Mouse (Mus musculus) heart, embryonic 14.5 days (tissue): ENCODE measurements around the gene Myo3b. TPM values are rescaled to one million over a fixed set of nuclear protein-coding genes. Genes with fewer than 3 reads are reported as not detected.
"Not testable (repeated sequence)": the region's sequence is repeated elsewhere in the genome, so short reads cannot be mapped to it uniquely, and the experiment has no call there.

Source experiments
- ATAC-seq: fragments of 200-750 bp; cut with Nextera tagmentation; 2 replicates; pipeline ENCODE4 v1.8.0; 2017; ENCODE audit warnings: low read depth, moderate TSS enrichment; ENCODE audit not compliant: insufficient number of reproducible peaks, insufficient read depth, low FRiP score
- H3K27ac ChIP-seq, 2 experiments: fragments of 200-500 bp in 1 of 2; fragments of 300-500 bp in 1 of 2; sonication (generic) in 1 of 2; replicated peaks in 1 of 2; 2 replicates each; pipeline ENCODE4 v1.5.1; 2012 to 2014; ENCODE audit warnings: low read depth in 2 of 2, low read length in 2 of 2, control low read depth in 1 of 2, mild to moderate bottlenecking in 1 of 2, mixed read lengths in 1 of 2; ENCODE audit not compliant: control insufficient read depth in 1 of 2, insufficient read depth in 1 of 2
- H3K27me3 ChIP-seq: fragments of 300-500 bp; sonication (generic); 2 replicates; pipeline ENCODE4 v1.6.1; 2014; ENCODE audit warnings: mild to moderate bottlenecking, low read length, control low read depth; ENCODE audit not compliant: control insufficient read depth, insufficient read depth
- H3K36me3 ChIP-seq: fragments of 300-500 bp; sonication (generic); 2 replicates; pipeline ENCODE4 v1.6.1; 2014; ENCODE audit warnings: mild to moderate bottlenecking, control low read depth, low read length, mixed read lengths; ENCODE audit not compliant: control insufficient read depth, insufficient read depth
- H3K4me1 ChIP-seq, 2 experiments: fragments of 200-500 bp in 1 of 2; fragments of 300-500 bp in 1 of 2; sonication (generic) in 1 of 2; 2 replicates each; pipeline ENCODE4 v1.6.1; 2012 to 2014; ENCODE audit warnings: low read length in 2 of 2, control low read depth in 1 of 2, mixed read lengths in 1 of 2; ENCODE audit not compliant: control insufficient read depth in 2 of 2, insufficient read depth in 2 of 2
- H3K4me2 ChIP-seq: fragments of 300-500 bp; sonication (generic); 2 replicates; pipeline ENCODE4 v1.6.1; 2014; ENCODE audit warnings: mild to moderate bottlenecking, low read length
- H3K4me3 ChIP-seq, 2 experiments: fragments of 200-500 bp in 1 of 2; fragments of 300-500 bp in 1 of 2; sonication (generic) in 1 of 2; 2 replicates each; pipeline ENCODE4 v1.5.1; 2012 to 2014; ENCODE audit warnings: low read length in 2 of 2, mild to moderate bottlenecking in 2 of 2, control low read depth in 1 of 2, low read depth in 1 of 2, moderate library complexity in 1 of 2; ENCODE audit not compliant: control insufficient read depth in 1 of 2, insufficient read depth in 1 of 2
- H3K9ac ChIP-seq: fragments of 300-500 bp; sonication (generic); 2 replicates; pipeline ENCODE4 v1.6.1; 2014; ENCODE audit warnings: mild to moderate bottlenecking, low read length
- H3K9me3 ChIP-seq: fragments of 300-500 bp; sonication (generic); 2 replicates; pipeline ENCODE4 v1.6.1; 2016; ENCODE audit warnings: low read length, control low read depth; ENCODE audit not compliant: control insufficient read depth
- WGBS: fragments of 180-500 bp; shearing (Covaris S2); extraction: QIAGEN DNeasy Blood & Tissue Kit; methylation state at CpG from one replicate; pipeline ENCODE4 v1.1.7; 2014; 5-methylcytosine and 5-hydroxymethylcytosine counted together
- polyA plus RNA-seq: library from polyadenylated mRNA; unstranded; fragments of >200 nt; fragmentation: Nextera tagmentation; extraction: Ambion mirVana; gene quantifications from 2 replicates; pipeline ENCODE4 v1.2.1, GENCODE M21; 2014

Myo3b gene
- polyA plus RNA-seq, 1 experiment from 2014 or later: 0.43 TPM

DNA sequence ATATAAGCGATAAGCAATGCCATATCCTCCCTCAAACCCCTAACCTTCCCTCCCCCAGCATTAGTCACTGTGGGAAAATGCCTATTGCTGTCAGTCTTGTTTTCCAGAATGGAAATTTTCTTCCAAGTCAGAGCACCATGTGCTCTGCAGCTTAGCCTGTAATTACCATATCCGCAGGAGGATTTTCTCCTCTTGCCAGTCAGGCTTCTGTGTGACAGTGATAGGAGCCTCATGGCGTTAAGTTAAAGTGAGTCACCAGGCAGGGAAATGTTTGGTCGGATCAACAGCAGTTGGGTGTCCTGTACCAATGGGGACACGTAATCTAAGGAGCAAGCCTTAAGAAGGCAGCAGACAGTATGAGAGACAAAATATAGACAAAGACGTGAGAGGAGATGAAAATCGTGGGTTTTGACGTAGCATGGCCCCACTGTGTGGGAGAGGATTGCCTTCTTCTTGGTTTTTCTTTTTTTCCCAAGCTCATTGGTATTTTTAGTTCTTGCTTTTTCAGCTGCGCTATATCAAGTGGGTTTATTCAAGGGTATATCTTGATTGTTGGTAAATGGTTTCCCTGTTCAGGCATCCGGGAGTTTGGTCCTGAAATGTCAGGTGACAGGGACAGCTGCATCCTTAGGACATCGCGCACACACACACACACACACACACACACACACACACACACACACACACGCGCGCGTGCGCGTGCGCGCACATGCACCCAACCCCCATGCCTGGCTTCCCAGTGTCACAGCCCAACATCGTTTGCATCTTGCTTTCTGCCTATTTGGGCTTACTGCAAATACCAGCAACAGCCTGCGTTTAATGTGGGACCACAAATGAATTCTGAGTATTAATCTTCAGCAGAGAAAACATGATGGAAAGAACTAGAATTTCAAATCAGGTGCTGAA lies 171.8 kb downstream of the Myo3b start:
- no peak overlapping the region for H3K27ac ChIP-seq
- no peaks in the 10 kb centered on the region for H3K36me3 ChIP-seq
- no peak overlapping the region for H3K4me2 ChIP-seq
- WGBS: 81% methylated on average over 22 of the region's 22 CpGs
- no peaks in the 10 kb centered on the region for H3K27me3 ChIP-seq
- no peak for ATAC-seq
- no peak overlapping the region for H3K4me3 ChIP-seq
- H3K4me1 ChIP-seq: no peaks in the 10 kb centered on the region
- H3K9ac ChIP-seq: no peak overlapping the region
- H3K9me3 ChIP-seq: peaks cover 5% of the 10 kb centered on the region

DNA sequence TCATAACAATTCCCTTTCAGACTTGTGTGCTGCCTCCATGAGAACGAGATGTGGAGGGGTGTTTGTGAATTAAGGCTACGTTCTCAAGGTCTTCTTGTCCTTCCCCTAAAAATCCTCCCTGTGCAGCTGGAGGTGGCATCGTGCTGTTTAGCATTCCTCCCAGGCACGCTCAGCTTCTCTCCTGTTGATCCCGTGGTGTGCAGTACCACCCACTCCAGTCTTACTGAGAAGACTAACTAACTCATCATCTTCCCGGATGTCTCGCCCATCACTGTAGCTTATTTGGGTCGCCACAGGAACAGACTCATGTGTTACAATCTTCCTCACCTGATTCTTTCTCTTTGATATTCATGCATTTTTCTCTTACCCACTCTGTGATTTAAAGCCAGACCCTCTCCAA lies 175.5 kb downstream of the Myo3b start:
- ATAC-seq: no peak
- Histone ChIP-seq H3K9me3 (peaks cover 5% of the 10 kb centered on the region), H3K36me3 (no peaks in the 10 kb centered on the region), H3K9ac (no peak overlapping the region), H3K4me2 (no peak overlapping the region), H3K27me3 (no peaks in the 10 kb centered on the region), H3K27ac (no peak overlapping the region), H3K4me3 (no peak overlapping the region), H3K4me1 (no peaks in the 10 kb centered on the region)
- 71% methylated on average over 8 of the region's 8 CpGs for WGBS

DNA sequence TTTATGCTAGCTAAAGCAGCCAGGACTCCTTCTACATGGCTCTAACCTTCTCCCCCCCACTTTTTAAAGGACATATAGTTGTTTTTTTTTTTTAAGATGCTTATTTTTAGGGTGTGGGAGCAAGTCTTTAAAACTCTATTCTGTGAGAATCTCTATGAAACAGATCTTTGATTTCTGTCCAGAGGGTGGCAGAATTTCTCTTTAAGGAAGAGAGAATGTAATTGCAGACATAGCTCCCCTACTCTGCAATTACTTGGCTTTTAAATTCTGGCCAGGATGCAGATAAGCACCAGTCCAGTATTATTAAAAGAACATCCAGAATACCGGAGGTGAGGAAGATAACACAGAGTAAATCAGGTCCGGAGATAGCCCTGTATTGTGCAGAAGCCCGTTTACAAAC lies 178.9 kb downstream of the Myo3b start:
- Histone ChIP-seq H3K4me3 (no peak overlapping the region), H3K9ac (no peak overlapping the region), H3K4me2 (no peak overlapping the region), H3K9me3 (no peaks in the 10 kb centered on the region), H3K27me3 (peaks cover 11% of the 10 kb centered on the region; the same call in 1 of the 2 replicates), H3K36me3 (no peaks in the 10 kb centered on the region), H3K4me1 (no peaks in the 10 kb centered on the region), H3K27ac (no peak overlapping the region)
- ATAC-seq: no peak
- 44% methylated on average over 3 of the region's 3 CpGs for WGBS

DNA sequence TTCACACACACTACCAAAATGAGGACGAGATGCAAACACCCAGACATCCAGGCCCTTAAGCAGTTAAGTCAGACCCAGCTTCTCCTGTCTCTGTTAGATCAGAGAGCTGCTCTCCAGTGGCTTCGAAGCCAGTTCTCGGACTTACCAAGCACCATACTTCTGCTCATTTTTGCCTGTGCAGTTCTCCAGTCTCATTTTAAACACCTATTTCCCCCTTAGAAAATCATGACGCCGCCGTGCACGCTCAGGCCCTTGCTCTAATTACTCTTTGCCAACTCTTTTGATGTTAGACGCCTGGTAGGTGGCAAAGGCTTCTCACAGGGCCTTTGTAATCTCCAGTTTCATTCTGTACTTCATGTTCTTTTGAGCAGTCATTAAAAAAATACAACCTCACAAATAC lies 179.5 kb downstream of the Myo3b start:
- Histone ChIP-seq H3K4me3 (no peak overlapping the region), H3K36me3 (no peaks in the 10 kb centered on the region), H3K4me1 (no peaks in the 10 kb centered on the region), H3K4me2 (no peak overlapping the region), H3K27ac (no peak overlapping the region), H3K9me3 (no peaks in the 10 kb centered on the region), H3K9ac (no peak overlapping the region), H3K27me3 (peaks cover 11% of the 10 kb centered on the region; the same call in 1 of the 2 replicates)
- WGBS: 73% methylated on average over 8 of the region's 8 CpGs
- no peak for ATAC-seq

DNA sequence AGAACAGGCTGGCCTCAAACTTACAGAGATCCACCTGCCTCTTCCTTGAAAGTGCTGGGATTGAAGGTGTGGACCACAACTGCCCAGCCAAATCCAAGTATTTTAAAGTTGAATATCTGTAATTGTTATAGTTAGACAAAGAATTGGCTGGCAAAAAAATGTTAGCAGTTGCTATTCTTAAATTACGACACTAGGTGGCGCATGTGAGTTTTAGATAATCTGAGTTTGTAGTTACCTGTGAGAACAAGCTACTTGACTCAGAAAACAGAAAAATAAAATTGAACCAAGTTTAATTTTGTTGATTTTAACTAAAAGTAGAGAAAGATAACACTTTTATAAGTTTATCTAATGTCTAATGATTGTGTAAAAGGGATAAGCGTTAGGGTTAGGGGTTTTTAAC lies 187.8 kb downstream of the Myo3b start:
- H3K27me3 ChIP-seq: peaks cover 11% of the 10 kb centered on the region
- ATAC-seq: no peak
- H3K4me3 ChIP-seq: no peak overlapping the region
- H3K9ac ChIP-seq: no peak overlapping the region
- WGBS: 8% methylated on average over 3 of the region's 3 CpGs
- H3K36me3 ChIP-seq: no peaks in the 10 kb centered on the region
- H3K27ac ChIP-seq: no peak overlapping the region
- no peaks in the 10 kb centered on the region for H3K4me1 ChIP-seq
- H3K4me2 ChIP-seq: no peak overlapping the region
- no peaks in the 10 kb centered on the region for H3K9me3 ChIP-seq

DNA sequence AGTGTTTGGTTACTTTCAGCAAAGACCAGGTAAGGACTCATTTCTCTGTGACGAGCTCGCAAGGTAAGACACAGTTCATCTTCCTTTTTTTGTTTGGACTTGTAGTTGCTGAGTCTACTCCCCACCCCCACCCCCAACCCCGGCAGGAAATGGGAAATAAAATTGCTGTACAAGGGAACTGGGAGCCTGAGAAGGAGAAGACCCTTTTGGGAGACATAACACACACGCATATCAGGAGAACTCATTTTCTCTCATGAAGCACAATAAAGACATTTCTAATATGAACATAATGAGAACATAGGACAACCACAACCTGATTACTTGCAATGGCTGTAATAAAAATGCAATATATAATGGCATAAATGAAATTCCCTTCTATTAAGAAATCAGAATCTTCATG lies 195.5 kb downstream of the Myo3b start:
- not testable (repeated sequence) for H3K4me1 ChIP-seq, H3K9me3 ChIP-seq, H3K27me3 ChIP-seq, ATAC-seq, H3K27ac ChIP-seq, H3K36me3 ChIP-seq, H3K9ac ChIP-seq, H3K4me2 ChIP-seq, H3K4me3 ChIP-seq
- 73% methylated on average over 3 of the region's 4 CpGs for WGBS

DNA sequence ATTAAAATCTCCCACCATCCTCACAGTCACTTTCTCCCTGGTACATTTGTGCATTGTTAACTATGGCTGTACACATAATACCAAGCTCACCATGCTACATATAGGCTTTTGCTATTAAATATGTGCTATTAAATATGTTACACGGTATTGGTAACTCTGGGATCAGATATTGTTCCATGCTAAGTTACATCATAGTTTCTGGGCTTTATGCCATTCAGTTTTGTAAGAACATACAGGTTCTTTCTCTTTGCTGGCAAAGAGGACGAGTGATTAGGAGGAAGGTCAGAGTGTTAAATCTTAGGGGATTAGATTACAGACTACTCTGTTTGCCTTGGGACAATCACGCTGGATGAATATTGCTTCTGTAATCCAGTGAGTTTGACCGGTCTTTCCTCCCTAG lies 207.1 kb downstream of the Myo3b start:
- H3K4me3 ChIP-seq: no peak overlapping the region
- H3K36me3 ChIP-seq: no peaks in the 10 kb centered on the region
- H3K4me2 ChIP-seq: no peak overlapping the region
- H3K9ac ChIP-seq: no peak overlapping the region
- WGBS: 67% methylated on average over 4 of the region's 4 CpGs
- H3K27ac ChIP-seq: no peak overlapping the region
- H3K9me3 ChIP-seq: no peaks in the 10 kb centered on the region
- H3K27me3 ChIP-seq: peaks cover 2% of the 10 kb centered on the region; the same call in 1 of the 2 replicates
- ATAC-seq: no peak
- no peaks in the 10 kb centered on the region for H3K4me1 ChIP-seq

DNA sequence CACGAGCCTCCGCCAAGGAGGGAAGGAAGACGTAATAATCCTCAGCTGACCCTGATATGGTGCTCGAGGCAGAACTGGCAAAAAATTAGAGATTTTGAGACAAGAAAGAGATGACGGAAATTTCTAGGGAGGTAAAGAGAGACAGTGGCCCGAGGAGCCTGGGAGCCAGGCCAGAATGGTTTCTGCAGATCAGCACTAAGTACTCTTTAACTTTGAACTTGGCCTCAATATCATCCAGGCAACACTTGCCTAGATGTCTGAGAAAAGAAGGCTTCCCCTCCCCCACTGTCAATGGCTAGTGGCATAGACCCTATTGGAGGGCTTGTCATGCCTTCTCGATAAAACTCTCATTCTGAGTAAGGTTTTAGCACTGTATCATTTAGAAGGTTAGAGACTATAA lies 209.7 kb downstream of the Myo3b start:
- Histone ChIP-seq H3K9ac (no peak overlapping the region), H3K4me3 (no peak overlapping the region), H3K36me3 (no peaks in the 10 kb centered on the region), H3K27ac (no peak overlapping the region), H3K4me2 (no peak overlapping the region), H3K4me1 (no peaks in the 10 kb centered on the region), H3K27me3 (peaks cover 2% of the 10 kb centered on the region; the same call in 1 of the 2 replicates), H3K9me3 (no peaks in the 10 kb centered on the region)
- no peak for ATAC-seq
- 67% methylated on average over 7 of the region's 7 CpGs for WGBS
